Mouse (Mus musculus) cerebellum, postnatal 14 days (tissue): ENCODE measurements around the gene Crebbp.
"Not testable (repeated sequence)": the region's sequence is repeated elsewhere in the genome, so short reads cannot be mapped to it uniquely, and the experiment has no call there.

Source experiments
- DNase-seq, 2 experiments: peaks; one replicate each; pipeline ENCODE4 v3.0.0; 2021; ENCODE audit warnings: mixed read lengths in 2 of 2

The Crebbp gene

DNA sequence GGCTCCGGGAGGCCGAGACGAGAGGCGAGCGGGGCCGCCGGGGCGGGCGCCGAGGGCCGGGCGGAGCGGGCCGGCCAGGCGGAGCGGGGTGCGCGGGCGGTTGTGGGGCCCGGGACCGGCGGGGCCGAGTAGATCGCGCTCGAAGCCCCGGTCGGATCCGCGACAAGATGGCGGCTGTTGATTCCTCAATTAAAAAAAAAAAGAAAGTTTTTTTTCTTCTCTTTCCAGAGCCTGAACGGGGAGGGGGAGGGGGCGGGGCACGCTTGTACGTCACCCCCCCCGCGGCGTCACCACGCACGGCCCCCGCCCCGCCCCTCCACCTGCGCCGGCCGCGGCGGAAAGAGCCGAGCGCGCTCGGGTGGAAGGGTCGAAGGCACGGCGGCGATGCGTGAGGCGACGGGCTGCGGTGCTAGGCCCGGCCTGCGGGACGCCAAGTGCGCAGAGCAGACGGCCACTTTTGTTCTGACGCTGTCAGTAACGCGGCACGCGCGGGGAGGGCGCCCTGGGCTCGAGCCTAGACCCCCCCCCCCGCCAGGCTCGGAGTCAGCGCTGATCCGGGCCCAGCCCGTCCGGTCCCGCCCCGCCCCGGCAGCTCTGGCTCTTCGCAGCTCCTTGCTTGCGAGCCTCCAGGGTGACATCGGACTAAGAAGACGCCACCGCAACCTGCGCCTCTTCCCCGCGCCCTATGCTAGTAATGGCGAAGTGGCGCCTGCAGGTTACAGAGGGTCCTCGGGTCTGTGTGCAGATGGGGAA, at the start of gene Crebbp:
Gene Crebbp (minus strand): TSS at position 199 of the 753 bp plus-strand sequence.
- DNase-seq, result peak; percentile 98 to 99

GRCm38 (mm10) chr16:4263486-4263885, 49.7 kb upstream of the Crebbp start:
- no peak for DNase-seq

DNA sequence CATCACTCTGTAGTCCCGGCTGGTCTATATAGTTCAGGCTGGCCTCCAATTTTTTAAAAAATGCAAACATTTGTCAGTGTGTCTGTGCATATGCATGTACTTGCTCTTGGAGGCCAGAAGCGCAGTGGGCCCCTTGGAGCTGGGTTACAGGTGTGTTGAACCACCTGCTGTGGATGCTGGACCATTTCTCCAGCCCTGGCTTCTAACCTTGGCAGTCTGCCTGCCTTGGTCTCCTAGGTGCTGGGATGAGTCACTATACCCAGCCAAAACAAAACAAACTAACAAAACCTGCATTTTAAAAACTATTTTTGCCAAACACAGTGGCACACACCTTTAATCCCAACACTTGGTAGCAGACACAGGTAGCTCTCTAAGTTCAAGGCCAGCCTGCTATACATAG, 43.7 kb upstream of the Crebbp start:
- DNase-seq, result peak; percentile 21 to 38

- DNase-seq, result no peak
Observed at GRCm38 (mm10) chr16:4248791-4249190, 35.0 kb upstream of the Crebbp start.

GRCm38 (mm10) chr16:4245241-4245640, 31.4 kb upstream of the Crebbp start:
- DNase-seq, result not testable (repeated sequence)

DNA sequence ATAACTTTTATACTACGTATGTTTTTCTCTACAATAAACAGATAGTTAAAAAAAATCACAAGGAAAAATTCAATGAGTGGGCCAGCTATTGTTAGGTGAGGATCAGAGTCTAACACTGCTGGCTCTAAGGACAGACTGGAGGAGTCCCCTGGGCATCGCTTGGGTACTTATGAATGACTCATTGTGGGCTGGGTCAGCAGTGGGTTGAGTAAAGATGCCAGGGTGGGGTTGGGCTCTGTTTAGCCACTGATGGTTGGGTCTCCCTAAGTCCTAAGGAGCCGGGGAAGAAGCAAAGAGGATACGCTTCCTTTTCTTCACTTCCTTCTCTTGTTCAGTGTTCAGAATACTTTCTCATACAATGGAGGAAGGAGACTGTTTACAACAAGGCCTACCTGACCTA, 22.3 kb upstream of the Crebbp start:
- DNase-seq, result no peak

GRCm38 (mm10) chr16:4235587-4235986, 21.8 kb upstream of the Crebbp start:
- DNase-seq, result no peak

DNA sequence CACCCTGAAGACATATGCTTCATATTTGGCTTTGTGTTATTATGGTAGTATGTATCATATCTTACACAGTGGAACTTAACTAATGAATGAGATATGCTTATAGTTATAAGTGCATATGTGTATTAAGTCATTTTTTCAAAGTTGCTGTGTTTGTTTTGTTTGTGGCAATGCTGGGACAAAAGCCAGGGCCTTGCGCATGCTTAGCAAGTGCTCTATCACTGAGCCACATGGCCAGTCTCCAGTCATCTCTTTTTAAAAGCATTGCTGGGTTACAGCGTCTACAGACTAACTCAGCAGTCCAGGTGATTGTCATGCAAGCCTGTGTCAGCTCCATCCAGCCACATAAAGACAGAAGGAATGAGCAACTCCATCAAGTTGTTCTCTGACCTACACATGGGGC, 12.0 kb upstream of the Crebbp start:
- DNase-seq, result no peak

GRCm38 (mm10) chr16:4214631-4215240, 939 bp upstream of the Crebbp start:
- peak; percentile 22 to 58 for DNase-seq

- peak; percentile 78 to 85 for DNase-seq
Observed at GRCm38 (mm10) chr16:4212963-4213798, 616 bp downstream of the Crebbp start.

- DNase-seq, result no peak
Observed at GRCm38 (mm10) chr16:4212167-4212962, 1.4 kb downstream of the Crebbp start.

DNA sequence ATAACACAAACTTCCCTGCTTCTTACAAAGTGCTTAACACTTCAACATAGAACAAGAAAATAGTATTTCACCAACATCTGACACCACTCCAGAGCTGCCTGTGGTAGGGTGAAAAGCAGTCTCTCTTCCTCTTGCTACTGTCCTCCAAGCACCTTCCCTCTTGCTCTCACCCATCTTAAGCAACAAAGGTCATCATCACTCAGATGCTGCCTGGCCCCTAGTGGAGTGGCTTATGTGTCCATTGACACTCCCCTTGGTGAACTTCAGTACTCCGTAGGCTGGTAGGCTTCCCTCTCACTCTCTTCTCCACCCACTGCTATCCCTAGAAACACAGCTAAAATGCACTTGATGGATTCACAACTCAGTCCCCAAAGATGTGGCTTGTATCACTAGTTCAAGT, 3.5 kb downstream of the Crebbp start:
- DNase-seq, result no peak

DNA sequence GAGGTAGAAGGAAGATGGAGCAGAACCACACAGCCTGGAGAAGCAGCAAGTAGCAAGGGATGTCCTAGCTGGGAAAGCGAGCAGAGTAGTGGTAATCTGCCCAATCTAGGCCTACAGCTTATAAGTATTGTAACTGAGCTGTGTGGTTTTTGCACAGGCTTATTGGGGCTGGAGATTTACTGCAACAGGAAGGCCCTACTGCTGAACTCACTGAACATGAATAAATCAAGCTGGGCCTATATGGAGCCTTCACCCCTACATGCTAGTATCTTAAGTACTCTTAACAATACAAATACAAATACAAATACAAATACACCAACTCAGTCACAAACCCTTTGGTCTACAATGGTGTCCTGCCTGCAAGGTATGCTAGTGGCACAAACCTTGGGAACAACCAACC, 10.2 kb downstream of the Crebbp start:
- no peak for DNase-seq

- no peak for DNase-seq
Observed at GRCm38 (mm10) chr16:4199995-4200394, 13.8 kb downstream of the Crebbp start.

DNA sequence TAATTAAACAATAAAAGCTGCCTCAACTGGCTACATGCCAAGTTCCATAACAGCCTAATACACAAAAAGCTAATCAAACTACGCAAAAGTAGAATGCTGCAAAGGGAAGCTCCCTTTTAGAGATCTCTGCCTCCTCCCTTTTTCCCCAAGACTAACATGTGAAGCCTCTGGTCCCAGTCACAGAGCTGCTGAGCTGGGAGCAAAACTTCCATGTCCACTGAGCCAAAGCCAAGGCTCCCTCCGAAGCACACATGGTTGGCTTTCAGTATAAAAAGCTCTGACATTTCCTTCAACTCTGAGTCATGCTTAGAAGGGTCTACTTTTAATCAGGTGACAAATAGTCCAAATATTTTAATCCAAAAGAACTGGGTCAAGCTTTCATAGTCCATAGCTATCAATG, 14.2 kb downstream of the Crebbp start:
- DNase-seq, result peak in 1 of 2 experiments; percentile 26

GRCm38 (mm10) chr16:4198004-4198403, 15.8 kb downstream of the Crebbp start:
- DNase-seq, result no peak

DNA sequence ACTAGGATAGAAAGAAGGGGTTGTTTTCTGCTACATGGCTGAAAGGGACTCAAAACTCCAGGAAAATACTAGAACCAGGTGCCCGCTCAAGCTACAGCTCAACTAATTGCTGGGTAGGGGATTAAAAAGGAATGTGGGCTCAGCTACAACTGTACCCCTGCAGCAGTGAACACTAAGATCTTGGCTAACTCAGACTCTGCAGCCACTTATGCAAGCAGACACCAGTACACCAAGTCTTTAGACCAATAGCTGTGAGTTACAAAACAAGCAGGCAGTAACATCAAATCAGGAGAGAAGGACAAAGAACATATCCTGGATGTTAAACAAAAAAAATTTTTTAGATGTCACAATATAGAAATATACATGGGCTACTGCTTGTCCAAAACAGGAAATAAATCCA, 23.6 kb downstream of the Crebbp start:
- no peak for DNase-seq

- DNase-seq, result no peak
Observed at GRCm38 (mm10) chr16:4175134-4175533, 38.7 kb downstream of the Crebbp start.

DNA sequence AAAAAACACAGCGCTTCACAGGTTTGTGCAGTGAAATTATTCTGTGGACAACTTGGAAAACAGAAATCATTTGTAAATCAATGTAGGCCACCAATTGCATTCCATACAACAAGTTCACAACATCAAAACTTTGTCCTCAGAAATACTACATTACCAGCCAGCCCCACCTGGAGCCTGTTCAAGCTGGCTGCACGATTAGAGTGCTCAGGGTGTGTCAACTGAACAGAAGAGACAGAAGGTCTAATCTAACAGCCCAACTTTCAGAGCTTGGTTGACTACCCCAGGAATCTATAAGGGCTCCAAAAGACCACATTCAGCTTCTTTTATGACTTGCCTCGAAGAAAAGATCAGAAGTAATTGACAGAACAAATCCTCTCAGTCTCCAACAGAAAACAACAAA, 44.3 kb downstream of the Crebbp start:
- no peak for DNase-seq

GRCm38 (mm10) chr16:4168476-4168875, 45.3 kb downstream of the Crebbp start:
- peak in 1 of 2 experiments; percentile 30 for DNase-seq

- DNase-seq, result no peak
Observed at GRCm38 (mm10) chr16:4160898-4161247, 52.9 kb downstream of the Crebbp start.

GRCm38 (mm10) chr16:4160246-4160897, 53.4 kb downstream of the Crebbp start:
- peak; percentile 79 to 90 for DNase-seq
